Mouse (Mus musculus): ENCODE data around the gene Pitx1.

DNA sequence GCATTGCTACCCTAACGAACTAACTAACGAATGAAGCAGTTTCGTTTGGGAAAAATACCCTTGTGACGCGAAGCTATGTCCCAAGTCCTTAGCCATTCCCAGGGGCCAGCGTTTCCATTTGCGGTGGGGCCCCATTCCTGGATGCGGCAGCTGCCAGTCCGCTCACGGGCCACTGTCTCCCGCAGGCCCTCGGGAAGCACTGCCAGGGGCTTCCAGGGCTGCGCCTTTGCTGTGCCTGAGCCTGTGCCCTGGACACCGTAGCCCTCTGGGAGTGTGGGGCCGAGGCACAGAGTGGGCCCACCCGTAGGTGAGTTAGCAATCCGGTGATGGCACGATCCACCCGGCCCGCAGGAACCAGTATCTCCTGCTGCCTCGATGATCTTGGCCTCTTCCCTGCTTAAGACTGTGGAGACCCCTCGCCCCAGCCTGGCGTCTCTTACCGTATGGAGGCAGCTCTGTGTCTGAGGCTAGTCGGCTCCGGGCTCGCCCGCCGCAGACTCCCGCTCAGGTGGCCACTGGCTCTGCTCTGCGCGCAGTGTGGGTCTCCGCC, 369 bp downstream of the Pitx1 start:
- no peak for TF ChIP-seq EP300 (IDR thresholded peaks at IDR 0.05; ENCODE audit: low read depth)
- no peak for TF ChIP-seq CTCF (IDR thresholded peaks at IDR 0.05; ENCODE audit: low read depth)

Data from heart, postnatal 0 days (tissue).